Comparison of ENCODE assay signal across 8 mouse cellular contexts in the genomic region with DNA sequence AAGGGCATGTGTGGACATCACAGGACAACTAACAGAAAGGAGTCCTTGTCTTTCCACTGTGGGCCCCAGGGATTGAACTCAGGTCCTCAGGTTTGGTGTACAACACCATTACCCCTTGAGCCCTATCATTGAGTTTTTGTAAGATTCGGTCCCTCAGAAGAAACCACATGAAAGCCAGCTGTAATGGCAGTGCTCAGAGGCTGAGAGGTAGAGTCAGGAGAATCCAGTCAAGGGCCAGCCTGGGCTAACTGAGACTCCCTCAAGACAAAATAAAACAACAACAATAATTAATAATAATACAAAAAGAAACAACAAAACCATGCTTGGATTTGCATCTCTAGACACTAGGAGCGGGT. TPM values are rescaled to one million over a fixed set of nuclear protein-coding genes. Genes with fewer than 3 reads are reported as not detected.
DNase-seq lines count a peak whose midpoint lies in the region; ATAC-seq and TF ChIP-seq lines count a peak whose summit lies in the region.

No protein-coding gene starts in this region.

- no peak for ATAC-seq in kidney, embryonic 16.5 days (ENCODE audit: low FRiP score, low TSS enrichment)
- ATAC-seq in embryonic facial prominence, embryonic 12.5 days (ENCODE audit: insufficient number of reproducible peaks, insufficient read depth, low FRiP score, low TSS enrichment) = no peak
- no peak for ATAC-seq in hindbrain, embryonic 15.5 days (ENCODE audit: low FRiP score, low read depth)
- no peak for ATAC-seq in midbrain, postnatal 0 days (ENCODE audit: low FRiP score)

- peaks cover 9% of the 10 kb centered on the region for H3K4me1 ChIP-seq in kidney, embryonic 16.5 days (ENCODE audit: insufficient read depth, low read length)
- peaks cover 12% of the 10 kb centered on the region; the same call in 1 of the 2 replicates for H3K4me1 ChIP-seq in embryonic facial prominence, embryonic 12.5 days
- peaks cover 17% of the 10 kb centered on the region for H3K4me1 ChIP-seq in hindbrain, embryonic 15.5 days (replicated peaks)
- peaks cover 3% of the 10 kb centered on the region; the same call in 1 of the 2 replicates for H3K4me1 ChIP-seq in midbrain, postnatal 0 days (ENCODE audit: insufficient read depth, low read length)

- peak overlapping the region; percentile 69; the same call in 1 of the 2 replicates for H3K4me2 ChIP-seq in kidney, embryonic 16.5 days (replicated peaks; ENCODE audit: low read depth, low read length)
- peak overlapping the region; percentile 53 for H3K4me2 ChIP-seq in embryonic facial prominence, embryonic 12.5 days (replicated peaks)
- peak overlapping the region; percentile 55 for H3K4me2 ChIP-seq in hindbrain, embryonic 15.5 days
- peak overlapping the region; percentile 61 for H3K4me2 ChIP-seq in midbrain, postnatal 0 days (ENCODE audit: low read depth, low read length, poor library complexity, severe bottlenecking)

- peak overlapping the region; percentile 85; the same call in 1 of the 2 replicates for H3K27ac ChIP-seq in kidney, embryonic 16.5 days (ENCODE audit: low read length)
- peak overlapping the region; percentile 92 for H3K27ac ChIP-seq in embryonic facial prominence, embryonic 12.5 days
- H3K27ac ChIP-seq in hindbrain, embryonic 15.5 days (replicated peaks) = peak overlapping the region; percentile 92
- H3K27ac ChIP-seq in midbrain, postnatal 0 days (ENCODE audit: low read depth, low read length) = peak overlapping the region; percentile 95

- no peak overlapping the region for H3K9ac ChIP-seq in kidney, embryonic 16.5 days (replicated peaks; ENCODE audit: low read length)
- H3K9ac ChIP-seq in embryonic facial prominence, embryonic 12.5 days = no peak overlapping the region; the same call in 1 of the 2 replicates
- H3K9ac ChIP-seq in hindbrain, embryonic 15.5 days = 0 out of 2 replicates have a peak overlapping the region, but pooled peaks have one; percentile 68
- H3K9ac ChIP-seq in midbrain, postnatal 0 days (replicated peaks; ENCODE audit: low read length, poor library complexity, severe bottlenecking) = 0 out of 2 replicates have a peak overlapping the region, but pooled peaks have one; percentile 86

- no peaks in the 10 kb centered on the region for H3K9me3 ChIP-seq in kidney, embryonic 16.5 days (ENCODE audit: low read length)
- no peaks in the 10 kb centered on the region for H3K9me3 ChIP-seq in embryonic facial prominence, embryonic 12.5 days
- H3K9me3 ChIP-seq in hindbrain, embryonic 15.5 days = no peaks in the 10 kb centered on the region
- H3K9me3 ChIP-seq in midbrain, postnatal 0 days (ENCODE audit: low read length) = no peaks in the 10 kb centered on the region

- no peak for DNase-seq in kidney, postnatal 10 days
- no peak for DNase-seq in midbrain, postnatal 0 days (ENCODE audit: low spot score)
- no peak for DNase-seq in layer of hippocampus, adult 9-10 months (ENCODE audit: low spot score)
- no peak for DNase-seq in spleen, postnatal 4 days (ENCODE audit: low spot score in 2 of 2)
- DNase-seq in adrenal gland, adult 8-10 months = no peak

- TF ChIP-seq CTCF in midbrain, postnatal 0 days (IDR thresholded peaks at IDR 0.05) = no peak

- 64% methylated on average over 2 of the region's 2 CpGs for WGBS in kidney, embryonic 16.5 days
- WGBS in embryonic facial prominence, embryonic 12.5 days = 62% methylated on average over 2 of the region's 2 CpGs
- WGBS in hindbrain, embryonic 15.5 days = 71% methylated on average over 2 of the region's 2 CpGs
- WGBS in midbrain, postnatal 0 days = 59% methylated on average over 2 of the region's 2 CpGs

- H3K27me3 ChIP-seq in kidney, embryonic 16.5 days (ENCODE audit: insufficient read depth, low read length) = no peaks in the 10 kb centered on the region
- H3K27me3 ChIP-seq in embryonic facial prominence, embryonic 12.5 days = no peaks in the 10 kb centered on the region
- no peaks in the 10 kb centered on the region for H3K27me3 ChIP-seq in hindbrain, embryonic 15.5 days
- H3K27me3 ChIP-seq in midbrain, postnatal 0 days (ENCODE audit: insufficient read depth, low read length) = no peaks in the 10 kb centered on the region

- peaks cover 23% of the 10 kb centered on the region for H3K36me3 ChIP-seq in kidney, embryonic 16.5 days (ENCODE audit: insufficient read depth, low read length)
- H3K36me3 ChIP-seq in embryonic facial prominence, embryonic 12.5 days = peaks cover 26% of the 10 kb centered on the region
- H3K36me3 ChIP-seq in hindbrain, embryonic 15.5 days = peaks cover 22% of the 10 kb centered on the region
- peaks cover 17% of the 10 kb centered on the region for H3K36me3 ChIP-seq in midbrain, postnatal 0 days (ENCODE audit: insufficient read depth, low read length)

- H3K4me3 ChIP-seq in kidney, embryonic 16.5 days (ENCODE audit: low read length) = no peak overlapping the region
- H3K4me3 ChIP-seq in embryonic facial prominence, embryonic 12.5 days = no peak overlapping the region; the same call in 1 of the 2 replicates
- peak overlapping the region; percentile 48 for H3K4me3 ChIP-seq in hindbrain, embryonic 15.5 days
- peak overlapping the region; percentile 54 for H3K4me3 ChIP-seq in midbrain, postnatal 0 days (ENCODE audit: low read depth, low read length)

RNA-seq across cellular contexts. Expression of a gene that starts 0.5 kb away (rescaled TPM):
- polyA plus RNA-seq in kidney, embryonic 16.5 days (2015; fragmentation: Nextera tagmentation; extraction: Ambion mirVana) = 4.3 and 6.7 TPM in 2 replicates
- 11.3 and 12.4 TPM in 2 replicates for polyA plus RNA-seq in embryonic facial prominence, embryonic 12.5 days (2016; fragmentation: Nextera tagmentation; extraction: Ambion mirVana)
- 32.4 and 38.8 TPM in 2 replicates for polyA plus RNA-seq in hindbrain, embryonic 15.5 days (2015; fragmentation: Nextera tagmentation; extraction: Ambion mirVana)
- total RNA-seq in midbrain, postnatal 0 days (2014; rRNA removed) = 37.7 and 43.6 TPM in 2 replicates
- polyA plus RNA-seq in midbrain, postnatal 0 days (2015; fragmentation: Nextera tagmentation; extraction: Ambion mirVana) = 38.2 and 41.8 TPM in 2 replicates
- total RNA-seq in adrenal gland, adult 8-10 months (2022) = 1 to 10 TPM; 3.7 to 7.2 (median 6.2) TPM

RNA-seq across cellular contexts. Expression of a gene that starts 41.3 kb away (rescaled TPM):
- polyA plus RNA-seq in kidney, embryonic 16.5 days (2015; fragmentation: Nextera tagmentation; extraction: Ambion mirVana) = 133 TPM in 2 replicates
- polyA plus RNA-seq in embryonic facial prominence, embryonic 12.5 days (2016; fragmentation: Nextera tagmentation; extraction: Ambion mirVana) = 117 and 125 TPM in 2 replicates
- polyA plus RNA-seq in hindbrain, embryonic 15.5 days (2015; fragmentation: Nextera tagmentation; extraction: Ambion mirVana) = 152 and 173 TPM in 2 replicates
- 206 and 216 TPM in 2 replicates for total RNA-seq in midbrain, postnatal 0 days (2014; rRNA removed)
- 174 and 179 TPM in 2 replicates for polyA plus RNA-seq in midbrain, postnatal 0 days (2015; fragmentation: Nextera tagmentation; extraction: Ambion mirVana)
- total RNA-seq in adrenal gland, adult 8-10 months (2022) = 100 to 1,000 TPM; 131 to 177 (median 143) TPM

RNA-seq across cellular contexts. Expression of a gene that starts 43.8 kb away (rescaled TPM):
- 0.45 and 0.46 TPM in 2 replicates for polyA plus RNA-seq in kidney, embryonic 16.5 days (2015; fragmentation: Nextera tagmentation; extraction: Ambion mirVana)
- 0.50 and 0.51 TPM in 2 replicates for polyA plus RNA-seq in embryonic facial prominence, embryonic 12.5 days (2016; fragmentation: Nextera tagmentation; extraction: Ambion mirVana)
- polyA plus RNA-seq in hindbrain, embryonic 15.5 days (2015; fragmentation: Nextera tagmentation; extraction: Ambion mirVana) = 0.60 and 0.69 TPM in 2 replicates
- total RNA-seq in midbrain, postnatal 0 days (2014; rRNA removed) = 0.38 and 0.80 TPM in 2 replicates
- 0.33 and 0.88 TPM in 2 replicates for polyA plus RNA-seq in midbrain, postnatal 0 days (2015; fragmentation: Nextera tagmentation; extraction: Ambion mirVana)
- 1 to 10 TPM in 3 of 4 experiments, under 1 TPM in 1; 0.94 to 1.8 (median 1.2) TPM for total RNA-seq in adrenal gland, adult 8-10 months (2022)

RNA-seq across cellular contexts. Expression of a gene that starts 57.9 kb away (rescaled TPM):
- polyA plus RNA-seq in kidney, embryonic 16.5 days (2015; fragmentation: Nextera tagmentation; extraction: Ambion mirVana) = 428 and 460 TPM in 2 replicates
- polyA plus RNA-seq in embryonic facial prominence, embryonic 12.5 days (2016; fragmentation: Nextera tagmentation; extraction: Ambion mirVana) = 474 and 481 TPM in 2 replicates
- polyA plus RNA-seq in hindbrain, embryonic 15.5 days (2015; fragmentation: Nextera tagmentation; extraction: Ambion mirVana) = 296 and 312 TPM in 2 replicates
- 177 and 224 TPM in 2 replicates for total RNA-seq in midbrain, postnatal 0 days (2014; rRNA removed)
- polyA plus RNA-seq in midbrain, postnatal 0 days (2015; fragmentation: Nextera tagmentation; extraction: Ambion mirVana) = 308 and 329 TPM in 2 replicates
- 100 to 1,000 TPM; 753 to 943 (median 843) TPM for total RNA-seq in adrenal gland, adult 8-10 months (2022)

Comparison
In these comparisons a context has a peak if more than half of its experiments do, and no peak if none do; other contexts are left out.
1. H3K4me3 ChIP-seq: peak in hindbrain, embryonic 15.5 days (single experiment) and midbrain, postnatal 0 days (single experiment); none in kidney, embryonic 16.5 days (single experiment) and embryonic facial prominence, embryonic 12.5 days (single experiment).
2. H3K9ac ChIP-seq: peak in hindbrain, embryonic 15.5 days (single experiment) and midbrain, postnatal 0 days (single experiment); none in kidney, embryonic 16.5 days (single experiment) and embryonic facial prominence, embryonic 12.5 days (single experiment).
3. Peak in every context shown above with its lines, with median percentiles within 50 percentile points of each other: H3K27ac ChIP-seq and H3K4me2 ChIP-seq.